Mouse (Mus musculus) retina, embryonic 14.5 days (tissue): ENCODE data around the gene Gpr22.

Experiments
- DNase-seq: peaks from one replicate; pipeline ENCODE4 v3.0.0-alpha.2; 2015; ENCODE audit warnings: low spot score

Gpr22 gene

DNA sequence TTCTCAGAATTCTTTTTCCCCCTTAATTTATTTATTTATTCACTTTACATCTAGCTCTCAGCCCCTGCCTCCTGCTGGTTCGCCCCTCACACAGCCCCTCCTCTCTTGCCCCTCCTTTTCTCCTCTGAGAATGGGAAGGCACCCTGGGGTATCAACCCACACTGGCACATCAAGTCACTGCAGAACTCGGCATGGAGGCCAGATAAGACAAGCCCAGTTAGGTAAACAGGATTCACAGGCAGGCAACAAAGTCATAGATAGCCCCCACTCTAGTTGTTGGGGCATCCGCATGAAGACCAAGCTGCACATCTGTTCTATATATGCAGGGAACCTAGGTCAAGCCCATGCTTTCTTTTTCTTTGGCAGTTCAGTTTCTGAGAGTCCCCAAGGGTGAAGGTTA, 46.6 kb downstream of the Gpr22 start:
- no peak for DNase-seq

DNA sequence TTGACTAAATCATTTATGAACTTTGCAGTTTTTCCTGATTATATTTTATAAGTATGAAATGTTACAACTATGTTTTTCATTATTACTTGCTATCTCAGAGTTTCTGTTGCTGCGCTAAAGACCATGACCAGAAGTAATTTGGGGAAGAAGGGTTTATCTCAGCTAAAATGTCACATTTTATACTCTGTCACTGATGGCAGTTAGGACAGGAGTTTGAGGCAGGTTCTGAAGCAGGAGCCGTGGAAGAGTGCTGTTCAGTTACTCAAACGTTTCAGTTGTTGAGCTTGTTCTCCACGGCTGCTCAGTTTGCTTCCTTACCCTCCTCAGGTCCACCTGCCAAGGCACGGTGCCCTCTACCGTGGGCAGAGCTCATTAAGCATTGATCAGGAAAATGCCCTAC, 47.7 kb downstream of the Gpr22 start:
- DNase-seq, result no peak
